Mouse (Mus musculus): ENCODE data around the gene D17H6S53E. TPM values are rescaled to one million over a fixed set of nuclear protein-coding genes. Genes with fewer than 3 reads are reported as not detected.
A peak's percentile ranks its signal among the peaks of the same experiment; 100 is the strongest.
"Not testable (repeated sequence)": the region's sequence is repeated elsewhere in the genome, so short reads cannot be mapped to it uniquely, and the experiment has no call there.

D17H6S53E gene
- polyA plus RNA-seq, 1 experiment: 6.1 TPM

- Histone ChIP-seq H3K4me3 (replicated peaks) (peak within 1 kb of the TSS; percentile 11), H3K36me3 (replicated peaks; ENCODE audit: low read length) (peaks cover 59% of the 10 kb centered on the region), H3K9me3 (no peaks in the 10 kb centered on the region), H3K27me3 (replicated peaks) (peaks cover 26% of the 10 kb centered on the region), H3K4me1 (peaks cover 72% of the 10 kb centered on the region)
- TF ChIP-seq FLI1 (IDR thresholded peaks at IDR 0.05; ENCODE audit: low read length) (no peak), GATA1 (IDR thresholded peaks at IDR 0.05; ENCODE audit: borderline replicate concordance, low read length) (no peak)
Measured at GRCm38 (mm10) chr17:35115046-35116019, 10.8 kb upstream of the D17H6S53E start, which contains the start of gene Ly6g5b. Gene Ly6g5b (minus strand): TSS chr17:35115428.

DNA sequence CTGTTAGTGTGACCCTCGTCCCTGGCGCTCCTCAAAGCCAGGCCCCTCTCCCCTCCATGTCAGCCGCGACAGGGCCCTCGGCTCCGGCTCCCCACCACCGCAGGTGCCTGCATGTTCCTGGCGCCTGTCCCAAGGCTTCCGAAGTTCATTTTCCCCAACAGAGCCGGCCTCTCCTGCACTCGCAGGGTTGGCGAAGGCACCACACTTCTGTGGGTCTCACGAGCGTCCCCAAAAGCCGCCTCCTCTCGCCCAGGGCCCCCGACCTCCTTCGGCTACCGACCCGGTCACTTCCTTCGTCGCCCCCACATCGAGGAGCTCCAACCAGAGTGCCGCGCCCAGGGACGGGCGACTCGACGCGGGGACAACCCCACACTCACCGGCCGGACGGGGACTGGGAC, 5.4 kb upstream of the D17H6S53E start:
- peaks cover 57% of the 10 kb centered on the region for H3K4me1 ChIP-seq
- H3K4me3 ChIP-seq (replicated peaks): peak overlapping the region; percentile 99
- no peaks in the 10 kb centered on the region for H3K9me3 ChIP-seq
- H3K27me3 ChIP-seq (replicated peaks): no peaks in the 10 kb centered on the region
- TF ChIP-seq FLI1 (IDR thresholded peaks at IDR 0.05; ENCODE audit: low read length) (no peak), GATA1 (IDR thresholded peaks at IDR 0.05; ENCODE audit: borderline replicate concordance, low read length) (no peak)
- H3K36me3 ChIP-seq (replicated peaks; ENCODE audit: low read length): peaks cover 61% of the 10 kb centered on the region

DNA sequence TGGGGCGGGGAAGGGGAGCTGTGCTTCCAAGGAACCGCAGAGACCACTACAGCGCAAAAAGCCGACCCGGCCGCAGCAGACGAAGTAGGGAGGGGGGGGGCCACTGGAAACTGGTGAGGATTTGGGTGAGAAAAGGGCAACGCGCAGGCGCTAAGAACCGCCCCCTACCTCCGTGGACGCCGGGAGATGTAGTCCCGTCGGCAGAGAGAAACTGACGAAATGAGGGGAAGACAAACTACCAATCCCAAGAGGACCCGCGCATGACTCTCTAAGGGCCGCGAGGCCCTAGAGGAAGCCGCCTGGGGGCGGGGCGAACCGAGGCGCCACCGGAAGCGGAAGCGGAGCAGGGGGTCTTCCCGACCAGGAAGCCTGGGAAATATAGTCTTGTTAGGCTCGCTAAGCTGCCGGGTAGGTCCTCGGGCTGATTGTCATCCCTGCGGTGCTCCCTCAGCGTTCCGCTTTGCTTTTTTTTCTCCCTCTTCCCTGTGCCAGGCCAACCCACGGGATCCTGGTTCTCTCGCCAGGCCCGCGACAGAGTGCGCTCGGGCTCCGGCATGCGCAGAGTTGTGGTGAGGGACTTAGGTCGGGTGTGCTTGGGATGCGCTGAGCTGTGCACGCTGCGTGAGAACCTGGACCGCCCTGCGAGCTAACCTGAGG, 4.9 kb upstream of the D17H6S53E start, which contains the start of gene Gpank1:
Gpank1 (plus strand) TSS at position 313 of the 657 bp plus-strand sequence.
- no peaks in the 10 kb centered on the region for H3K27me3 ChIP-seq (replicated peaks)
- peaks cover 56% of the 10 kb centered on the region for H3K36me3 ChIP-seq (replicated peaks; ENCODE audit: low read length)
- TF ChIP-seq GATA1 (IDR thresholded peaks at IDR 0.05; ENCODE audit: borderline replicate concordance, low read length): no peak
- TF ChIP-seq FLI1 (IDR thresholded peaks at IDR 0.05; ENCODE audit: low read length): peak; percentile 64; the same call in 1 of the 2 replicates
- H3K4me1 ChIP-seq: peaks cover 56% of the 10 kb centered on the region
- peak within 1 kb of the TSS; percentile 99 for H3K4me3 ChIP-seq (replicated peaks)
- H3K9me3 ChIP-seq: no peaks in the 10 kb centered on the region

DNA sequence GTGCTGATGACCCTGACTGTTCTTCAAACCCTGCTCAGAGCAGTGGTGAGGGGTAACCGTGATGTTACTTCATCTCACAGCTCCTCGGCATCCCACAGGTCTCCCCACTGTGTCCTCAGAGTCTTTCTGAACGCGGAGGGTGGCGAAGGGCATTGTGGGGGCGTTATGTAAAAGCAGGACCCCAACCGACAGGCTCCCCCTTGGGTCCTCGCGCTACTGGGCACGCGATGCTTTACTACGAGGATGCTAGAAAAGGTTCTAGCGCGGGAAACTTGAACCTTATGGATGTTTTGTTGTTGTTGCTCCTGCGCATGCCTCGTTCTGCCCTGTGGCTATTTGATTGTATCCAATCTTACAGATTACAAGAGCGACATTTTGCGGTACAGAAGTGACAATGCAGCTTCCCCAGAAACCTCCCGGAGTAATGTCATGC, 4.3 kb upstream of the D17H6S53E start, which contains the start of gene Csnk2b:
Csnk2b (minus strand) TSS at position 183 of the 433 bp plus-strand sequence.
- H3K4me1 ChIP-seq: peaks cover 61% of the 10 kb centered on the region
- H3K36me3 ChIP-seq (replicated peaks; ENCODE audit: low read length): peaks cover 51% of the 10 kb centered on the region
- H3K9me3 ChIP-seq: no peaks in the 10 kb centered on the region
- H3K27me3 ChIP-seq (replicated peaks): no peaks in the 10 kb centered on the region
- TF ChIP-seq FLI1 (IDR thresholded peaks at IDR 0.05; ENCODE audit: low read length): no peak; the same call in 1 of the 2 replicates
- no peak for TF ChIP-seq GATA1 (IDR thresholded peaks at IDR 0.05; ENCODE audit: borderline replicate concordance, low read length)
- peak within 1 kb of the TSS; percentile 99 for H3K4me3 ChIP-seq (replicated peaks)

- Histone ChIP-seq H3K36me3 (replicated peaks; ENCODE audit: low read length) (peaks cover 47% of the 10 kb centered on the region), H3K4me1 (peaks cover 64% of the 10 kb centered on the region)
- H3K4me3 ChIP-seq (replicated peaks); H3K9me3 ChIP-seq; H3K27me3 ChIP-seq (replicated peaks): not testable (repeated sequence)
Measured at GRCm38 (mm10) chr17:35123287-35123686, 2.9 kb upstream of the D17H6S53E start.

DNA sequence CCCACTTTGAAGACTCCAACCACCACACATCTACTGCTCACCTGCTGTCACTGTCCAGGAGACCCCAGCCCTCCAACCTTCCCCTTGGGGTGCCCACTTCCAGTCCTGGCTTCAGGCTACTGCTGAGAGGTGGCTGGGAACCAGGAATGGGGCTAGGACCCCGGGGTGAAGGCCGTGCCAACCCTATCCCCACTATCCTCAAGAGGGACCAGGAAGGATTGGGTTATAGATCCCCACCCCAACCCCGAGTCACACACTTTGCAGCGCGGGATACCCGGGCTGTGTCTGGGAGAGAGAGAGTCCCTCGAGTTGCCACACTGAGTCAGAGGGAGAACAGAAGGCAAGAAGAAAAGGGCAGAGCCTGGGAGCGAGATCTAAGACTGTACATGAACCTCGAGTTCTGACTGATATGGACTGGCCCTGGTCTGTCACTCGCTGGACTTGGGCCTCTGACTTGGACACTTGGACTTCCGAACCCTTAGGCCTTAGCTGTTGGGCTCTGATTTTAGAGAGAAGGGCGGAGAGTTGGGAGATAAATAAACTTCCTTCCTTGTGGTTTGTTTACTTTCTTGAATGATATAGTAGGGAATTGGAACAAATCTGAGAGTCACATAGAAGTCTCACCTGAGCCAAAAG, 1.8 kb upstream of the D17H6S53E start:
- not testable (repeated sequence) for H3K9me3 ChIP-seq; H3K27me3 ChIP-seq (replicated peaks); H3K4me3 ChIP-seq (replicated peaks)
- Histone ChIP-seq H3K4me1 (peaks cover 71% of the 10 kb centered on the region), H3K36me3 (replicated peaks; ENCODE audit: low read length) (peaks cover 48% of the 10 kb centered on the region)

DNA sequence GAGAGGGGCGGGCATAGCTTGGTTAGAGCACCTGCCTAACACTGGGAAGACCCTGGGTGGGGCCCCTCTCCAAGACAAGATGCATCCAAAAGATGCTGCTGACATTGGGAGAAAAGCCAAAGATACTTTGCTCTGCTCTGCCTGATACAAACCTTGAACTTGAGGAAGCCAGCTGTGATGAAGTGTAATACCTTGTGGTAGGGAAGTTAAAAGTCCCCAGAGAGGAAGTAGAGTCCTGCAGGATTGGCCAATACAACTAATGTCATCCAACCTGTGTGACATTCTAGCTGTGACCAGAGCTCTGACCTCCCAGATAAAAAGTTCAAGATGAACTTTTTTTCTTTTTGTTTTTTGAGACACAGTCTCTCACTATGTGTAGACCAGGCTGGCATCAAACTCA, 1.1 kb upstream of the D17H6S53E start:
- no peak for TF ChIP-seq GATA1 (IDR thresholded peaks at IDR 0.05; ENCODE audit: borderline replicate concordance, low read length)
- TF ChIP-seq FLI1 (IDR thresholded peaks at IDR 0.05; ENCODE audit: low read length): no peak
- H3K4me3 ChIP-seq (replicated peaks): peak overlapping the region; percentile 96
- H3K36me3 ChIP-seq (replicated peaks; ENCODE audit: low read length): peaks cover 46% of the 10 kb centered on the region
- peaks cover 69% of the 10 kb centered on the region for H3K4me1 ChIP-seq
- H3K9me3 ChIP-seq: no peaks in the 10 kb centered on the region
- H3K27me3 ChIP-seq (replicated peaks): no peaks in the 10 kb centered on the region

- Histone ChIP-seq H3K36me3 (replicated peaks; ENCODE audit: low read length) (peaks cover 50% of the 10 kb centered on the region), H3K27me3 (replicated peaks) (no peaks in the 10 kb centered on the region), H3K9me3 (no peaks in the 10 kb centered on the region), H3K4me1 (peaks cover 69% of the 10 kb centered on the region), H3K4me3 (replicated peaks) (peak overlapping the region; percentile 96)
- TF ChIP-seq GATA1 (IDR thresholded peaks at IDR 0.05; ENCODE audit: borderline replicate concordance, low read length): no peak
Measured at GRCm38 (mm10) chr17:35125578-35125977, 595 bp upstream of the D17H6S53E start.

DNA sequence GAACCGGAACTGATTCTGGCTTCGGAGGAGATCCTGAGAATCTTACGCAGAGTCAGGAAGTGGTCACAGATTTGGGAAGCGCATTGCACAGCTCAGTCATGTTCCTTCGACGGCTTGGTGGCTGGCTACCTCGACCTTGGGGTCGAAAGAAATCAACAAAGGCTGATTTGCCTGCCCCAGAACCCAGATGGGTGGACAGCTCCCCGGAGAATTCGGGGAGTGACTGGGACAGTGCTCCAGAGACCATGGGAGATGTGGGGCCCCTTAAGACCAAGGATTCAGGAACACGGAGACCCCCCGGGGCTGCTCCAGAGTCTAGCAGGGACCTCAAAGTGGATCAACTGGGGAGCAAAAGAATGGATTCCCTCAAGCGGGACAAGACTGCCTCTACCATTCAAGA, 844 bp downstream of the D17H6S53E start:
- H3K4me1 ChIP-seq: peaks cover 76% of the 10 kb centered on the region
- peak overlapping the region; percentile 96 for H3K4me3 ChIP-seq (replicated peaks)
- no peaks in the 10 kb centered on the region for H3K9me3 ChIP-seq
- TF ChIP-seq GATA1 (IDR thresholded peaks at IDR 0.05; ENCODE audit: borderline replicate concordance, low read length) (no peak), FLI1 (IDR thresholded peaks at IDR 0.05; ENCODE audit: low read length) (no peak)
- no peaks in the 10 kb centered on the region for H3K27me3 ChIP-seq (replicated peaks)
- H3K36me3 ChIP-seq (replicated peaks; ENCODE audit: low read length): peaks cover 59% of the 10 kb centered on the region
